Mouse (Mus musculus): ENCODE measurements at regions not wholly inside any gene's neighbourhood (a gene's known extent, or its start where the extent isn't known, plus 50 kb on each side); places are given as distances from the start of the nearest gene placed in this dataset.

- TF ChIP-seq POLR2A (IDR thresholded peaks at IDR 0.05; ENCODE audit: low read depth, low read length) (no peak), CTCF (IDR thresholded peaks at IDR 0.05; ENCODE audit: borderline replicate concordance, insufficient read depth, low read length) (no peak)
Observed at GRCm38 (mm10) chr12:39751850-39752249, 286.0 kb downstream of the Arl4a start.

Measured in embryonic fibroblast, embryonic 13.5 days (primary cell).